ENCODE assay signal across 18 mouse cellular contexts in genomic region chr5:44759178-44759577, GRCm38 (mm10). TPM values are rescaled to one million over a fixed set of nuclear protein-coding genes. Genes with fewer than 3 reads are reported as not detected.
A peak's percentile ranks its signal among the peaks of the same experiment; 100 is the strongest.
DNase-seq lines count a peak whose midpoint lies in the region; ATAC-seq and TF ChIP-seq lines count a peak whose summit lies in the region.
"Had no signal": no experiment of that assay in that cellular context is flagged by ENCODE, and none has a peak within 500 bp of the region (broad histone marks: within the 10 kb centered on the region; RNA-seq: fewer than 3 reads in every experiment).

No protein-coding gene starts in this region.

- no peak overlapping the region for H3K4me2 ChIP-seq in heart, embryonic 11.5 days
- H3K4me2 ChIP-seq in liver, postnatal 0 days (ENCODE audit: low read depth, low read length), result no peak overlapping the region
- H3K4me2 ChIP-seq in liver, embryonic 12.5 days, result no peak overlapping the region
- H3K4me2 ChIP-seq in intestine, embryonic 16.5 days (ENCODE audit: low read depth, low read length), result no peak overlapping the region
- H3K4me2 ChIP-seq in hindbrain, embryonic 12.5 days (replicated peaks), result no peak overlapping the region
- H3K4me2 ChIP-seq: embryonic facial prominence, embryonic 12.5 days; liver, embryonic 11.5 days; neural tube, embryonic 13.5 days had no signal

- ATAC-seq in heart, embryonic 11.5 days (replicated peaks; ENCODE audit: insufficient number of reproducible peaks, low FRiP score, low TSS enrichment), result no peak
- peak; percentile 29; the same call in 1 of the 2 replicates for ATAC-seq in liver, postnatal 0 days
- ATAC-seq in liver, embryonic 12.5 days, result no peak
- ATAC-seq in intestine, embryonic 16.5 days, result 0 out of 2 replicates have a peak, but pooled peaks have one; percentile 36
- no peak for ATAC-seq in hindbrain, embryonic 12.5 days (ENCODE audit: low FRiP score)

- H3K4me3 ChIP-seq in heart, embryonic 11.5 days (ENCODE audit: low read depth, low read length), result no peak overlapping the region
- no peak overlapping the region for H3K4me3 ChIP-seq in liver, postnatal 0 days (ENCODE audit: low read depth, low read length)
- H3K4me3 ChIP-seq in liver, embryonic 12.5 days, result no peak overlapping the region
- H3K4me3 ChIP-seq in intestine, embryonic 16.5 days (ENCODE audit: low read length), result no peak overlapping the region
- no peak overlapping the region for H3K4me3 ChIP-seq in hindbrain, embryonic 12.5 days
- H3K4me3 ChIP-seq: embryonic facial prominence, embryonic 12.5 days; megakaryocyte, embryonic 14.5 days; neural tube, embryonic 13.5 days had no signal

- no peak for TF ChIP-seq CTCF in liver, postnatal 0 days (IDR thresholded peaks at IDR 0.05; ENCODE audit: low read depth)

- WGBS in heart, embryonic 11.5 days (ENCODE audit: insufficient replicate concordance), result 53% methylated on average over 4 of the region's 4 CpGs
- 43% methylated on average over 4 of the region's 4 CpGs for WGBS in liver, postnatal 0 days (ENCODE audit: insufficient replicate concordance)
- 44% methylated on average over 4 of the region's 4 CpGs for WGBS in liver, embryonic 12.5 days (ENCODE audit: insufficient replicate concordance)
- WGBS in intestine, embryonic 16.5 days, result 60% methylated on average over 4 of the region's 4 CpGs
- WGBS in hindbrain, embryonic 12.5 days, result 90% methylated on average over 4 of the region's 4 CpGs

- H3K9ac ChIP-seq in heart, embryonic 11.5 days (ENCODE audit: low read depth, low read length), result no peak overlapping the region
- no peak overlapping the region for H3K9ac ChIP-seq in liver, postnatal 0 days (replicated peaks)
- H3K9ac ChIP-seq in liver, embryonic 12.5 days, result no peak overlapping the region
- no peak overlapping the region for H3K9ac ChIP-seq in intestine, embryonic 16.5 days (ENCODE audit: low read depth, low read length)
- H3K9ac ChIP-seq in hindbrain, embryonic 12.5 days, result no peak overlapping the region
- H3K9ac ChIP-seq: embryonic facial prominence, embryonic 12.5 days; neural tube, embryonic 13.5 days had no signal

- peak; percentile 40; the same call in 1 of the 2 replicates for TF ChIP-seq EP300 in liver, postnatal 0 days (IDR thresholded peaks at IDR 0.05; ENCODE audit: low read depth)

- H3K4me1 ChIP-seq in heart, embryonic 11.5 days (ENCODE audit: control insufficient read depth, insufficient read depth, low read length), result no peaks in the 10 kb centered on the region
- no peaks in the 10 kb centered on the region for H3K4me1 ChIP-seq in liver, postnatal 0 days (ENCODE audit: insufficient read depth)
- no peaks in the 10 kb centered on the region for H3K4me1 ChIP-seq in liver, embryonic 12.5 days
- no peaks in the 10 kb centered on the region for H3K4me1 ChIP-seq in intestine, embryonic 16.5 days (ENCODE audit: control insufficient read depth, insufficient read depth, low read length)
- no peaks in the 10 kb centered on the region for H3K4me1 ChIP-seq in hindbrain, embryonic 12.5 days
- H3K4me1 ChIP-seq: embryonic facial prominence, embryonic 12.5 days; megakaryocyte, embryonic 14.5 days; neural tube, embryonic 13.5 days had no signal

- no peak overlapping the region for H3K27ac ChIP-seq in heart, embryonic 11.5 days (ENCODE audit: low read depth, low read length)
- H3K27ac ChIP-seq in liver, postnatal 0 days (ENCODE audit: low read depth), result no peak overlapping the region
- H3K27ac ChIP-seq in liver, embryonic 12.5 days, result no peak overlapping the region
- 0 out of 2 replicates have a peak overlapping the region, but pooled peaks have one; percentile 37 for H3K27ac ChIP-seq in intestine, embryonic 16.5 days (ENCODE audit: low read length)
- no peak overlapping the region for H3K27ac ChIP-seq in hindbrain, embryonic 12.5 days
- H3K27ac ChIP-seq: embryonic facial prominence, embryonic 12.5 days; neural tube, embryonic 13.5 days had no signal

- H3K9me3 ChIP-seq in heart, embryonic 11.5 days (replicated peaks; ENCODE audit: control insufficient read depth, low read length), result no peaks in the 10 kb centered on the region
- H3K9me3 ChIP-seq in liver, postnatal 0 days (ENCODE audit: low read length), result no peaks in the 10 kb centered on the region
- no peaks in the 10 kb centered on the region for H3K9me3 ChIP-seq in liver, embryonic 12.5 days (replicated peaks)
- no peaks in the 10 kb centered on the region for H3K9me3 ChIP-seq in intestine, embryonic 16.5 days (ENCODE audit: control insufficient read depth, low read length)
- H3K9me3 ChIP-seq in hindbrain, embryonic 12.5 days (replicated peaks), result no peaks in the 10 kb centered on the region
- H3K9me3 ChIP-seq: embryonic facial prominence, embryonic 12.5 days; G1E; megakaryocyte, embryonic 14.5 days; neural tube, embryonic 13.5 days had no signal

- DNase-seq in heart, adult 9 months (ENCODE audit: low spot score in 2 of 2), result peak; percentile 7 to 58
- DNase-seq in liver, postnatal 0 days, result no peak
- no peak for DNase-seq in cerebellum, postnatal 14 days
- DNase-seq: adrenal gland, adult 8-10 months; cerebellum, postnatal 36 days; kidney, adult 18-20 months; layer of hippocampus, adult 9-11 months; right cerebral cortex, postnatal 4 days; thymus, postnatal 4 days had no signal

- no peaks in the 10 kb centered on the region for H3K36me3 ChIP-seq in heart, embryonic 11.5 days (ENCODE audit: control insufficient read depth, insufficient read depth, low read length)
- H3K36me3 ChIP-seq in liver, postnatal 0 days (replicated peaks; ENCODE audit: insufficient read depth, low read length), result no peaks in the 10 kb centered on the region
- no peaks in the 10 kb centered on the region for H3K36me3 ChIP-seq in liver, embryonic 12.5 days
- H3K36me3 ChIP-seq in intestine, embryonic 16.5 days (ENCODE audit: control insufficient read depth, insufficient read depth, low read length), result no peaks in the 10 kb centered on the region
- no peaks in the 10 kb centered on the region for H3K36me3 ChIP-seq in hindbrain, embryonic 12.5 days
- H3K36me3 ChIP-seq: embryonic facial prominence, embryonic 12.5 days; G1E; neural tube, embryonic 13.5 days had no signal

- H3K27me3 ChIP-seq in heart, embryonic 11.5 days (ENCODE audit: control insufficient read depth, insufficient read depth, low read length), result no peaks in the 10 kb centered on the region
- no peaks in the 10 kb centered on the region for H3K27me3 ChIP-seq in liver, postnatal 0 days (ENCODE audit: insufficient read depth, low read length)
- no peaks in the 10 kb centered on the region for H3K27me3 ChIP-seq in liver, embryonic 12.5 days (replicated peaks)
- no peaks in the 10 kb centered on the region for H3K27me3 ChIP-seq in intestine, embryonic 16.5 days (replicated peaks; ENCODE audit: control insufficient read depth, insufficient read depth, low read length)
- no peaks in the 10 kb centered on the region for H3K27me3 ChIP-seq in hindbrain, embryonic 12.5 days
- H3K27me3 ChIP-seq: embryonic facial prominence, embryonic 12.5 days; megakaryocyte, embryonic 14.5 days; neural tube, embryonic 13.5 days had no signal

RNA-seq across cellular contexts. Expression of gene Ldb2, which starts 40.3 kb away (rescaled TPM):
- 10.3 and 13.8 TPM in 2 replicates for polyA plus RNA-seq in heart, embryonic 11.5 days (2014; fragmentation: Nextera tagmentation; extraction: Ambion mirVana)
- polyA plus RNA-seq in liver, postnatal 0 days (2015; fragmentation: Nextera tagmentation; extraction: Ambion mirVana), result 4.9 TPM in 2 replicates
- polyA plus RNA-seq in liver, embryonic 12.5 days (2016; fragmentation: Nextera tagmentation; extraction: Ambion mirVana), result 6.2 and 6.3 TPM in 2 replicates
- polyA plus RNA-seq in intestine, embryonic 16.5 days (2015; fragmentation: Nextera tagmentation; extraction: Ambion mirVana), result 31.0 and 35.9 TPM in 2 replicates
- polyA plus RNA-seq in hindbrain, embryonic 12.5 days (2016; fragmentation: Nextera tagmentation; extraction: Ambion mirVana), result 27.0 and 31.1 TPM in 2 replicates
- polyA plus RNA-seq: G1E had no signal

Comparison
In these comparisons a context has a peak if more than half of its experiments do, and no peak if none do; other contexts are left out.
1. ATAC-seq: peak in liver, postnatal 0 days (single experiment) and intestine, embryonic 16.5 days (single experiment); none in heart, embryonic 11.5 days (single experiment), liver, embryonic 12.5 days (single experiment) and hindbrain, embryonic 12.5 days (single experiment).
2. DNase-seq: peak in heart, adult 9 months (2 of 2); none in liver, postnatal 0 days (single experiment) and cerebellum, postnatal 14 days (0 of 2).